Mouse (Mus musculus): ENCODE data around the gene Olah.
"Not testable (repeated sequence)": the region's sequence is repeated elsewhere in the genome, so short reads cannot be mapped to it uniquely, and the experiment has no call there.

Gene Olah

GRCm38 (mm10) chr2:3397110-3397509, at the start of gene Olah:
TSS of gene Olah (minus strand) at chr2:3397210.
- not testable (repeated sequence) for DNase-seq (ENCODE audit: low read depth, low spot score)

- no peak for DNase-seq (ENCODE audit: low read depth, low spot score)
Measured at GRCm38 (mm10) chr2:3445984-3446383, 49.0 kb upstream of the Olah start.

- no peak for DNase-seq (ENCODE audit: low read depth, low spot score)
Measured at GRCm38 (mm10) chr2:3444206-3444605, 47.2 kb upstream of the Olah start.

- DNase-seq (ENCODE audit: low read depth, low spot score): no peak
Measured at GRCm38 (mm10) chr2:3437956-3438355, 40.9 kb upstream of the Olah start.

- DNase-seq (ENCODE audit: low read depth, low spot score): no peak
Measured at GRCm38 (mm10) chr2:3435369-3436061, 38.5 kb upstream of the Olah start.

- peak; percentile 26 for DNase-seq (ENCODE audit: low read depth, low spot score)
Measured at GRCm38 (mm10) chr2:3430956-3431355, 33.9 kb upstream of the Olah start.

GRCm38 (mm10) chr2:3424579-3424910, 27.5 kb upstream of the Olah start:
- DNase-seq (ENCODE audit: low read depth, low spot score): no peak

- peak; percentile 92 for DNase-seq (ENCODE audit: low read depth, low spot score)
Measured at GRCm38 (mm10) chr2:3423841-3424578, 27.0 kb upstream of the Olah start, which contains the start of gene Dclre1c. TSS of gene Dclre1c (plus strand) at chr2:3424131.

- DNase-seq (ENCODE audit: low read depth, low spot score): no peak
Measured at GRCm38 (mm10) chr2:3422548-3422947, 25.5 kb upstream of the Olah start, which contains the start of gene Meig1. TSS of gene Meig1 (minus strand) at chr2:3422648.

- no peak for DNase-seq (ENCODE audit: low read depth, low spot score)
Measured at GRCm38 (mm10) chr2:3420157-3420556, 23.1 kb upstream of the Olah start.

- DNase-seq (ENCODE audit: low read depth, low spot score): peak; percentile 92
Measured at GRCm38 (mm10) chr2:3418883-3419431, 21.9 kb upstream of the Olah start.

GRCm38 (mm10) chr2:3415676-3416075, 18.7 kb upstream of the Olah start:
- no peak for DNase-seq (ENCODE audit: low read depth, low spot score)

GRCm38 (mm10) chr2:3414241-3414640, 17.2 kb upstream of the Olah start:
- DNase-seq (ENCODE audit: low read depth, low spot score): peak; percentile 66

- DNase-seq (ENCODE audit: low read depth, low spot score): no peak
Measured at GRCm38 (mm10) chr2:3407756-3408155, 10.7 kb upstream of the Olah start.

- no peak for DNase-seq (ENCODE audit: low read depth, low spot score)
Measured at GRCm38 (mm10) chr2:3405981-3406380, 9.0 kb upstream of the Olah start.

GRCm38 (mm10) chr2:3391945-3392344, 5.1 kb downstream of the Olah start:
- DNase-seq (ENCODE audit: low read depth, low spot score): no peak

GRCm38 (mm10) chr2:3387105-3387860, 9.7 kb downstream of the Olah start:
- no peak for DNase-seq (ENCODE audit: low read depth, low spot score)

GRCm38 (mm10) chr2:3365127-3365526, 31.9 kb downstream of the Olah start:
- DNase-seq (ENCODE audit: low read depth, low spot score): no peak

GRCm38 (mm10) chr2:3361067-3361466, 35.9 kb downstream of the Olah start:
- no peak for DNase-seq (ENCODE audit: low read depth, low spot score)

- no peak for DNase-seq (ENCODE audit: low read depth, low spot score)
Measured at GRCm38 (mm10) chr2:3357887-3358286, 39.1 kb downstream of the Olah start.

- no peak for DNase-seq (ENCODE audit: low read depth, low spot score)
Measured at GRCm38 (mm10) chr2:3356311-3356710, 40.7 kb downstream of the Olah start.

- no peak for DNase-seq (ENCODE audit: low read depth, low spot score)
Measured at GRCm38 (mm10) chr2:3355793-3356192, 41.2 kb downstream of the Olah start.
